Mouse (Mus musculus): ENCODE results near the gene Fignl2. TPM values are rescaled to one million over a fixed set of nuclear protein-coding genes. Genes with fewer than 3 reads are reported as not detected.

Gene Fignl2
- polyA plus RNA-seq, 2 experiments from 2014 or later: not detected

- ATAC-seq: no peak
Observed at GRCm38 (mm10) chr15:101066920-101067696, 11.3 kb downstream of the Fignl2 start.

DNA sequence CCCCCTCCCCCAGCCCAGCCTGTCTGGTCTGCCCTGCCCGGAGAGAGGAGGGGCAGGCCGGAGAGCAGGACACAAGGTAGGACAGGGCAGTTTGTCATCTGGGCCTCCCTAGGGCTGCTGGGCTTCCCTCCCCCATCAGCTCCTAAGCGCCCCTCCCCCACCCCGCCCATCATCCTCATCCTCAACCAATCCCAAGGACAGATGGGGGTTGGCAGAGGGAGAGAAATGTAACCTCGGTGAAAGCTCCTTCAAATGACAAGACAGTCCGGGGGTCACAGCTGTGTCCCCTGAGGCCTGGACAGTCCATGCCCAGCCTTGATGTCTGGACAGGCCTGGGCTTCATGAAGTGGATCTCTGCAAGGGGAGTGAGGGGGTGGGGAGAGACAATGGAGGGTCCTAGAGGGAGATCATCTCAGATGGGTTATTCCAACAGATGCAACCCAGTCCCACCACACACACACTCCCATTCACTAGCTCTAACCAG, 12.0 kb downstream of the Fignl2 start:
- ATAC-seq: no peak

GRCm38 (mm10) chr15:101065069-101065468, 13.3 kb downstream of the Fignl2 start:
- ATAC-seq: no peak

- no peak for ATAC-seq
Observed at GRCm38 (mm10) chr15:101060280-101060852, 18.0 kb downstream of the Fignl2 start.

DNA sequence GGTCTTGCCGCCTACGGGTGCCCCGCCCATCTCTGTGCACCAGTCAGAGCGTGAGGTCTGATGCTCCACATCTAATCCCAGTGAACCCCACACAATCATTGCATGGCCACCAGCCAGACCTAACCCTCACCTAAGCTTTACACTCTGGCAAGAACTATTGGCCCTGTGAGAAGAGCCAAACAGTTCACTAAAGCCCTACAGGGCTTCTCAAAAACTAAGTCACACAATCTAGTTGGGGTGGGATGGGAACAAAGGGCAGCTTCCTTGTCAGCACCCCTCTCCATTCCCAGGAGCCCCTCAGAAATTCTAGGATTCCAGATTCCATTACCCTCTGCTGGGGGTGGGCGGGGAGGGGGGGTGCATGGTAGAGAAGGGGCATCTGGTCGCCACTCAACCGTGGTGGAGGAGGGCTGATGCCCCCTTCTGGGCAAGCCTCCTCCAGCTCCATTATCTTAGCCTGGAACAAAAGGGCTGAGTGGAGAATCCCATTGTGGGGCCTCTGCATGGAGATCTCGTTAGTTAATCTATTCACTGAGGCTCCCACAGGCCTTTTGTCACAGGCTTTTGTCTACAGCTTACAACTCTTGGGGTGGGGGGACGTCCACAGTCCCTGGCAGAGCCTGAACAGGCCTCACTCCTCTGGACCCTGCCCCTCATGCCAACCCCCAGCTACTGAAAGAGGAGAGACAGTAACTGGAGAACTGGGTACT, 18.6 kb downstream of the Fignl2 start:
- ATAC-seq: no peak

GRCm38 (mm10) chr15:101056225-101056624, 22.1 kb downstream of the Fignl2 start:
- no peak for ATAC-seq

GRCm38 (mm10) chr15:101054541-101054940, 23.8 kb downstream of the Fignl2 start:
- ATAC-seq: no peak

DNA sequence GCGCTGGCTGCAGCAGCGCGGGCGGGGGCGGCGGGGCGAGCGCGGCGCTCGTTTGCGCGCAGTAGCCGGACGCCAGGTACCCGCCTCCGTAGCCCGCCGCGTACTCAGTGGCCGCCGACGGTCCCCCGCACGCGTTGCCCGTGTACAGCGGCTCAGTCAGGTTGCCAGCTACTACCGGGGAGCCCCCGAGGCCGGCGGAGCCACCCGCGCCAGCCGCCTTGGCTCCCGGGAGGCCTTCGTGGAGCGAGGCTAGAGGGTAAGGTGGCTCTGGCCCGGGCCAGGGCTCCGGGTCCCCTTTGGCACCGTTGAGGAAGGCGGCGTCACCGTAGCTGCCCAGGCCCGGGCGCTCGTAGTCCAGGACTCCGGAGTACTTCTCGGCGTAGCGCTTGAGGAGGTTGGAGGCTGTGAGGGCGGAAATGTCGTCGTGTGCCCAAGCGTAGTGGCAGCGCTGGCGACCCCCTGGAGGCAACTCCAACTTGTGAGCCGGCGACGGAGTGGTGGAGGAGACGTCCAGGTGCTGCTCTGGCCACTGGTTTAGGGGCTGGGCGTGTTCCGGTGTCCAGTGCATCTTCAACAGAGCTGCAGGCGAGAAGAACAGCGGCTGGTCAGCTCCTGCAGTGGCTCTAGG, 24.4 kb downstream of the Fignl2 start:
- no peak for ATAC-seq

- no peak for ATAC-seq
Observed at GRCm38 (mm10) chr15:101052560-101053501, 25.5 kb downstream of the Fignl2 start.

GRCm38 (mm10) chr15:101051869-101052268, 26.5 kb downstream of the Fignl2 start:
- no peak for ATAC-seq

DNA sequence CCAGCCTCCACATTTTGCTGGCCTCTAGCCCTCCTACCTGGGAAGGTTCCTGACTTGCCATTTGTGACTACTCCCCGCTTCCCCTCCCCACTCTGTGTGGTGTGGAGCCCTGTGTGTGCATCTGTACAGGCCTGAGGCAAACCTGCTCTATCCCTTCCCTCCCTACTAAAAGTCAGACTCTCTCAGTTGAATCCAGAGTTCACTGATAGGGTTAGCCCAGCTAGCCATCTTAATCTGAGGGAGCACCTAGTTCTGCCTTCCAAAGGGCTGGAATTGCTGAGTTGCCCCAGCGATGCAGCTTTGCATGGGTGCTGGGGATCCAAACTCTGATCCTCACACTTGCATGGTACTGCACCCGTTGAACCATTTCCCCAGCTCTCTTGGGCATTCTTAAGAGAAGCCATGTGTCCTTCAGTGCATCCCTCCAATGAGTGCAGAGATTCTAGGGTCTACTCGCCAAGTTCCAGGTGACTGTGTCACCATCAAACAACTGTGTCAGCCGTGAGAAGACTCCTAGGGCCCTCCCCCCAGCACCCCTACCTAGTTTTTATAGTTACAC, 29.9 kb downstream of the Fignl2 start:
- no peak for ATAC-seq

- ATAC-seq: no peak
Observed at GRCm38 (mm10) chr15:101047194-101047555, 31.2 kb downstream of the Fignl2 start, which contains the start of gene Gm47841. TSS of gene Gm47841 (minus strand) at chr15:101047397.

- no peak for ATAC-seq
Observed at GRCm38 (mm10) chr15:101046527-101047193, 31.7 kb downstream of the Fignl2 start.

DNA sequence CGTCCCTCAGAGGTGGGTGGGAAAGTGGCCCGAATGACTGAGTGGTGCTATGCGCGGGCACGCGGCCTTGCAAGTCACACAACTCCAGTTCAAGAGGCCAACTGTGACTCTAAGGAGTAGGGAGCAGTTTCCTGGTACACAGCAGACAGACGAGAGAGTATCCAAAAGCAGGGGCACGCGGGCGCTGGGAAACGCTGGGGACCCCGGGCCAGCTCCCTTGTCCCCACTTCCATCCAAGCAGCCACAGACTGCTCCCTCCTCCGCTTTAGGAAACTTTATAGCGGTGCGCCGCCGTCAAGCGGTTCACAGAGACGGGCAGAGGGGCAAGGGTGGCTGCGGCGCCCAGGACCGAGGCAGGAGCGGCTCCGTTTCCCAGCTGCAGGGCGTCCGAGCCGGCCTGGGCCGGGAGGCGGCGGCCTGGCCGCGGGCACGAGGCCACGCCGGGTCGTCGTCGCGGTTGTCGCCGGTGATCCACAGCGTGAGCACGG, 32.3 kb downstream of the Fignl2 start:
- no peak for ATAC-seq

- ATAC-seq: no peak
Observed at GRCm38 (mm10) chr15:101044531-101044930, 33.8 kb downstream of the Fignl2 start.

DNA sequence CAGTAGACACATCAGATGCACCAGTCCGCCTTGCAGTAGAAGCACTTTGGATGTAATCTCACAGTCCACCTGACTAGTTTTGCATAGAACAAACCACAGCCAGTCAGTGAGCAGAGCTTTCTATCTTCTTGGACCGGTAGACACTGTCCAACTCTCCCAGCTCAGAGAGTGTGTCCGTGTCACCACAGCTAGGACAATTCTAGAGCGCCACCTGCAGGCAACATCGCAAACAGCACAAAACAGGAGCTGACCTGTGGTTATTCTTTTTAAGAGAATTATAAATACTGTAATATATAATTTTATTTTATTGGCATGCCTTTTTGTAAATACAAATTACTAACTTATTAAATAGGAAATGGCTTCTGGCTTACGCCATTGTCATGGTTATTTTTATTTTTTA, 35.8 kb downstream of the Fignl2 start:
- ATAC-seq: no peak

DNA sequence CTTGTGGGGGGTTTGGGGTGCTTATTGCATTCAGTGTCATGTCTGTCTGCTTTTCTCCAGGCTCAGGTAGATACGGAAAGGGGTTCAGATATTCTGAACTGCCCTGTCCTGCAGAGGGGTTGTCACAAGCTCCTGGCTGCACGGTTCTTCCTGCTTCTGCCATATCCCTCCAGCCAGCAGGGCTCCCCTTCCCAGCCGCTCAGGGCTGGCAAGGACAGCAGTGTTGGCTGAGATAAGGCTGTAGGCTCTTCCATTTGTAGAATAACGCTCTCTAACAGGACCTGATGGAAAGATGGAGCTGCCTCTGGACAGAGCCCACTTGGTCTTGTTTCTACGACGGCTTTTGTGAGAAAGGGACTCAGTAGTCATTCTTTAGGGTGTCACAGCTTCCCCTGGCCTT, 36.4 kb downstream of the Fignl2 start:
- no peak for ATAC-seq

DNA sequence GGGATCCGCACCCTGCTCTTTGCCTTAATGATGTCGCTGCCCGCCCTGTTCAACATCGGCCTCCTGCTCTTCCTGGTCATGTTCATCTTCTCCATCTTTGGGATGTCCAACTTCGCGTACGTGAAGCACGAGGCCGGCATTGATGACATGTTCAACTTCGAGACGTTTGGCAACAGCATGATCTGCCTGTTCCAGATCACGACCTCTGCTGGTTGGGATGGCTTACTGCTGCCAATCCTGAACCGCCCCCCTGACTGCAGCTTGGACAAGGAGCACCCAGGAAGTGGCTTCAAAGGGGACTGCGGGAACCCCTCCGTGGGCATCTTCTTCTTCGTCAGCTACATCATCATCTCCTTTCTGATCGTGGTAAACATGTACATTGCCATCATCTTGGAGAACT, 38.7 kb downstream of the Fignl2 start:
- no peak for ATAC-seq

DNA sequence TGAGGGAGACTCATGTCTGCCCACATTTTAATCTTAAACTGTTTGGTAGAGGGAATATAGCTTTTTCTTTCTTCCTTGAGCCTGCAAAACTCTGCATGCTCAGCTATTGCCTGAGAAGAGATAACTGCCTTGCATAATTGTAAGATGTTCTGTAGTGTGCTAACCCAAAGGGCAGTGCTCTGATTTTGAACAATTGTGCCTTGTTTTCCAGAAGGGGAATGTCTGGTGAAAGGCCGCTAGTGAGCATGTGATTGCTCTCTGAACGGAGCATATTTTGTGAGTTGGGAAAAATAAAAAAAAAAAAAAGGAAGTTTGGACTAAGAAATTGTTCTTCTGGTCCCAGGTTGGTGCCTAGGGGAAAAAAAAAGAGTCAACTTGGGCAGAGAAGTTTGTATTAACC, 49.4 kb downstream of the Fignl2 start:
- ATAC-seq: no peak

GRCm38 (mm10) chr15:101011352-101011751, 67.0 kb downstream of the Fignl2 start:
- ATAC-seq: no peak

Measured in CD4-positive, CD25-positive, alpha-beta regulatory T cell, adult 4 months (primary cell).